In the genomic region with DNA sequence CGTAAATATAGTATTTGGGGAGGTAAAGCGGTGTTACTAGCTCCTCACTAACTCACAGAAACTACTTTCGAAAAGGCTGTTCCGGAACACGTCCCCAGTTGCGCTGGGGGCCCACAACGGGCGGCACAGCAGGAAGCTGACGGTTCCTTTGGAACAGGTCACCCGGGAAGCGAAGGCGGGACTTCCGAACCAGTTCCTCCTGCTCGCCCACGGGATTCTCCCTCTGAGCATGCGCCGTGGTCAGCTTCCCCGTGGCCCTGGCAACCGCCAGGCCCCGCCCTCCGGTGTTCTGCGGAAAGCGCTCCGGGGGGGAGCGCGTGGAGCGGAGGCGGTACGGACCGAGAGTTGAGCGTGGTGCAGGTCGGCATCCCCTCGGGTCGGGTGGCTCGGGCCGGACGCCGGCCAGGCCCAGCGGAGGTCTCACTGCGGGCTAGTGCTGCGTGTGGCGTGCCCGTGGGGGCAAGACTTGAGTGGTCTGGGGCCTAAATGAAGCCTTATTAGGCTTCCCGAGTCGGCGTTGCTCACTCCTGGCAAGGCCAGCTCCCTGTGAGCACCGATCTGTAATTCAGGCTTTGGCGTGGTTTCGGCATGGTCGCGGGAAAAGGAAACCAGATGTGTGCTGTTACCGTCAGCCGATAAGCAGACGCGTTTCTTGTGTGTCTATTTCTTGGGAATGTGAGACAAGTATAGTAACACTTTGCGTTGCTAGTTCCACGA, we compare ENCODE assay signal across 8 mouse cellular contexts. TPM values are rescaled to one million over a fixed set of nuclear protein-coding genes. Genes with fewer than 3 reads are reported as not detected.
DNase-seq lines count a peak whose midpoint lies in the region; ATAC-seq lines count a peak whose summit lies in the region.

Fam227b (minus strand) TSS at position 150 of the 717 bp plus-strand sequence.
Dtwd1 (plus strand) TSS at position 287 of the 717 bp plus-strand sequence.

- peak; percentile 99 for DNase-seq in adrenal gland, adult (ENCODE audit: inconsistent age in 2 of 2, low spot score in 1 of 2)
- DNase-seq in embryo, embryonic 10.5 days (ENCODE audit: low spot score): peak; percentile 98
- DNase-seq in gastrocnemius, postnatal 14 days: peak; percentile 99
- DNase-seq in left cerebral cortex, postnatal 10 days (ENCODE audit: extremely low spot score in 1 of 2, low spot score in 2 of 2): peak; percentile 97 to 99
- DNase-seq in right cerebral cortex, postnatal 25 days: peak; percentile 98
- peak; percentile 98 to 99 for DNase-seq in urinary bladder, postnatal 4 days (ENCODE audit: low spot score in 2 of 2)

- intact Hi-C loops in gastrocnemius, postnatal 14 days (cut with DNase I; ENCODE audit: low total_unique reads): no loop called here
- intact Hi-C loops in left cerebral cortex, postnatal 10 days (cut with DNase I): no loop called here

- peak; percentile 93 for ATAC-seq in inflammation-experienced regulatory T-cells, adult 6 months
- peak; percentile 98 for ATAC-seq in megakaryocyte-erythroid progenitor cell, adult 5-6 weeks (replicated peaks; ENCODE audit: low FRiP score, low TSS enrichment, poor library complexity, severe bottlenecking)

RNA-seq across cellular contexts. Expression of gene Fam227b, which starts in this region (rescaled TPM):
- not detected for total RNA-seq in gastrocnemius, postnatal 14 days (2021)
- under 1 TPM in 1 of 3 experiments, not detected in 2; 0.23 TPM for polyA plus RNA-seq in inflammation-experienced regulatory T-cells, adult 6 months (2017; shearing (Covaris generic))
- under 1 TPM in 1 of 2 experiments, not detected in 1; 0.54 TPM for total RNA-seq in left cerebral cortex, postnatal 10 days (2021)
- not detected in 2 replicates for total RNA-seq in megakaryocyte-erythroid progenitor cell, adult 5-6 weeks (2014; fragmentation: Nextera tagmentation)
- total RNA-seq in megakaryocyte-erythroid progenitor cell, adult 5-6 weeks (2017): not detected in 2 replicates

RNA-seq across cellular contexts. Expression of gene Dtwd1, which starts in this region (rescaled TPM):
- total RNA-seq in gastrocnemius, postnatal 14 days (2021): 1 to 10 TPM; 4.1 to 5.4 TPM
- polyA plus RNA-seq in inflammation-experienced regulatory T-cells, adult 6 months (2017; shearing (Covaris generic)): 10 to 100 TPM; 16.6 to 20.5 (median 18.3) TPM
- total RNA-seq in left cerebral cortex, postnatal 10 days (2021): 10 to 100 TPM; 12.9 to 14.5 TPM
- 28.0 and 28.3 TPM in 2 replicates for total RNA-seq in megakaryocyte-erythroid progenitor cell, adult 5-6 weeks (2014; fragmentation: Nextera tagmentation)
- total RNA-seq in megakaryocyte-erythroid progenitor cell, adult 5-6 weeks (2017): 21.5 and 27.0 TPM in 2 replicates

Comparison
In these comparisons a context has a peak if more than half of its experiments do, and no peak if none do; other contexts are left out.
1. Peak in every context shown above with its lines: DNase-seq and ATAC-seq.